Mouse (Mus musculus) embryonic fibroblast, embryonic 13.5 days (primary cell): ENCODE results near the gene Mcoln2.

Experiments
- CTCF ChIP-seq: IDR thresholded peaks from 2 replicates; pipeline ENCODE4 v1.5.1; 2011; ENCODE audit warnings: mild to moderate bottlenecking, control low read depth, low read length, moderate library complexity, borderline replicate concordance; ENCODE audit not compliant: insufficient read depth
- POLR2A ChIP-seq: IDR thresholded peaks from 2 replicates; pipeline ENCODE4 v1.6.1; 2011; ENCODE audit warnings: low read depth, mild to moderate bottlenecking, control low read depth, low read length, moderate library complexity

GRCm38 (mm10) chr3:146198803-146199481 is 49.3 kb downstream of the Mcoln2 start:
- TF ChIP-seq CTCF (no peak), POLR2A (no peak)
